Mouse (Mus musculus) brown adipose tissue, adult 24 weeks (tissue): ENCODE data around the gene Bag6. TPM values are rescaled to one million over a fixed set of nuclear protein-coding genes. Genes with fewer than 3 reads are reported as not detected.

ENCODE experiments used
- polyA plus RNA-seq: library from polyadenylated mRNA; stranded (reverse); fragments of >200 nt; gene quantifications from 2 replicates; pipeline ENCODE4 v1.2.4, GENCODE M21; 2012; ENCODE audit not compliant: missing spikeins, insufficient read depth, insufficient read length

Bag6 gene
- polyA plus RNA-seq, 1 experiment: 119 TPM

Other genes starting within 250 kb of the Bag6 start
- 6.0 and 12.4 TPM in 2 replicates for gene C2, start 236.9 kb upstream of the Bag6 start, polyA plus RNA-seq
- 27.4 and 30.6 TPM in 2 replicates for gene Ehmt2, start 236.7 kb upstream of the Bag6 start, polyA plus RNA-seq
- gene Slc44a4, start 220.7 kb upstream of the Bag6 start, polyA plus RNA-seq: not detected in 2 replicates
- gene Neu1, start 203.9 kb upstream of the Bag6 start, polyA plus RNA-seq: 9.1 and 10.2 TPM in 2 replicates
- gene Hspa1b, start 175.9 kb upstream of the Bag6 start, polyA plus RNA-seq: 5.2 and 26.8 TPM in 2 replicates
- gene Gm20481, start 165.3 kb upstream of the Bag6 start, polyA plus RNA-seq: not detected in 2 replicates
- 6.3 and 18.9 TPM in 2 replicates for gene Hspa1a, start 163.0 kb upstream of the Bag6 start, polyA plus RNA-seq
- gene Hspa1l, start 162.5 kb upstream of the Bag6 start, polyA plus RNA-seq: 0.48 and 0.71 TPM in 2 replicates
- 22.4 and 29.8 TPM in 2 replicates for gene Lsm2, start 153.3 kb upstream of the Bag6 start, polyA plus RNA-seq
- 12.7 and 14.2 TPM in 2 replicates for gene Vars, start 134.2 kb upstream of the Bag6 start, polyA plus RNA-seq
- not detected in 2 replicates for gene Vwa7, start 118.6 kb upstream of the Bag6 start, polyA plus RNA-seq
- not detected in 2 replicates for gene Sapcd1, start 107.2 kb upstream of the Bag6 start, polyA plus RNA-seq
- gene Msh5, start 88.4 kb upstream of the Bag6 start, polyA plus RNA-seq: not detected in 2 replicates
- 13.6 and 16.8 TPM in 2 replicates for gene Clic1, start 85.2 kb upstream of the Bag6 start, polyA plus RNA-seq
- 9.4 and 11.6 TPM in 2 replicates for gene Ddah2, start 76.1 kb upstream of the Bag6 start, polyA plus RNA-seq
- gene Ly6g6c, start 69.8 kb upstream of the Bag6 start, polyA plus RNA-seq: not detected in 2 replicates
- not detected in 2 replicates for gene Mpig6b, start 69.0 kb upstream of the Bag6 start, polyA plus RNA-seq
- not detected in 2 replicates for gene Ly6g6e, start 58.3 kb upstream of the Bag6 start, polyA plus RNA-seq
- gene Ly6g6d, start 57.1 kb upstream of the Bag6 start, polyA plus RNA-seq: 3.0 TPM in 1 of 2 replicates, not detected in the other
- not detected in 2 replicates for gene Ly6g6f, start 49.6 kb upstream of the Bag6 start, polyA plus RNA-seq
- gene Abhd16a, start 45.9 kb upstream of the Bag6 start, polyA plus RNA-seq: 43.3 and 44.8 TPM in 2 replicates
- not detected in 2 replicates for gene Ly6g5c, start 26.9 kb upstream of the Bag6 start, polyA plus RNA-seq
- not detected in 2 replicates for gene Ly6g5b, start 19.8 kb upstream of the Bag6 start, polyA plus RNA-seq
- 7.9 and 12.8 TPM in 2 replicates for gene Gpank1, start 13.7 kb upstream of the Bag6 start, polyA plus RNA-seq
- gene Csnk2b, start 13.1 kb upstream of the Bag6 start, polyA plus RNA-seq: 138 and 147 TPM in 2 replicates
- 12.8 and 17.2 TPM in 2 replicates for gene D17H6S53E, start 8.8 kb upstream of the Bag6 start, polyA plus RNA-seq
- gene Apom, start 3.1 kb upstream of the Bag6 start, polyA plus RNA-seq: not detected in 2 replicates
- gene Prrc2a, start 29.7 kb downstream of the Bag6 start, polyA plus RNA-seq: 42.9 and 81.7 TPM in 2 replicates
- gene Aif1, start 40.9 kb downstream of the Bag6 start, polyA plus RNA-seq: 10.5 and 14.3 TPM in 2 replicates
- gene Lst1, start 53.3 kb downstream of the Bag6 start, polyA plus RNA-seq: 12.2 and 16.4 TPM in 2 replicates
- not detected in 2 replicates for gene Ltb, start 59.3 kb downstream of the Bag6 start, polyA plus RNA-seq
- not detected in 2 replicates for gene Tnf, start 66.8 kb downstream of the Bag6 start, polyA plus RNA-seq
- not detected in 2 replicates for gene Lta, start 70.2 kb downstream of the Bag6 start, polyA plus RNA-seq
- gene Gm16181, start 85.7 kb downstream of the Bag6 start, polyA plus RNA-seq: not detected in 2 replicates
- gene Atp6v1g2, start 98.5 kb downstream of the Bag6 start, polyA plus RNA-seq: 2.7 and 4.0 TPM in 2 replicates
- gene Nfkbil1, start 100.6 kb downstream of the Bag6 start, polyA plus RNA-seq: 5.2 and 6.7 TPM in 2 replicates
- 50.5 and 57.9 TPM in 2 replicates for gene Ddx39b, start 106.6 kb downstream of the Bag6 start, polyA plus RNA-seq
- 284 and 411 TPM in 2 replicates for gene H2-D1, start 127.6 kb downstream of the Bag6 start, polyA plus RNA-seq
- 0.40 TPM in 1 of 2 replicates, not detected in the other for gene H2-Q1, start 185.2 kb downstream of the Bag6 start, polyA plus RNA-seq
- gene H2-Q2, start 207.1 kb downstream of the Bag6 start, polyA plus RNA-seq: not detected in 2 replicates
- gene H2-Q4, start 244.4 kb downstream of the Bag6 start, polyA plus RNA-seq: 12.3 and 19.2 TPM in 2 replicates